Mouse (Mus musculus) spleen, adult 2 months (tissue): ENCODE data around the gene Vmn1r222.

Experiments
- CTCF ChIP-seq: fragments of 200-500 bp; IDR thresholded peaks from 2 replicates; pipeline ENCODE4 v1.5.1; 2011; ENCODE audit warnings: mild to moderate bottlenecking, inconsistent platforms; ENCODE audit not compliant: insufficient read depth, insufficient read length, insufficient replicate concordance; ENCODE audit errors: extremely low read depth
- POLR2A ChIP-seq: fragments of 200-500 bp; IDR thresholded peaks from 2 replicates; pipeline ENCODE4 v1.6.1; 2011; ENCODE audit warnings: low read depth, low read length, inconsistent platforms

DNA sequence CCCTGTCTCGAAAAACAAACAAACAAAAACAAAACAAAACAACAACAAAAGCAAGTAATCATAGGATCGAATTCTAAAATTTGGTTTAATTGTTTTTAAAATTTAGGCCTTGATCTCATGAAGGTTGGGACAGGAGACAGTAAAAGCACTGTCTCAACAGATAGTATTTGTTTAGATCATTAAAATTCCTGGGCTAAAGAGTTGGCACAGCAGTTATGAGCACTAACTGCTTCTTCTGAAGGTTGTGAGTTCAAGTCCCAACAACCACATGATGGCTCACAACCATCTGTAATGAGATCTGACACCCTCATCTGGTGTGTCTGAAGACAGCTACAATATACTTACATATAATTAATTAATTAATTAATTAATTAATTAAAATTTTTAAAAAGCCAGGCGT is 44.2 kb upstream of the Vmn1r222 start:
- TF ChIP-seq CTCF (no peak), POLR2A (no peak)
